Mouse (Mus musculus): ENCODE results near the gene Eif4h.

DNA sequence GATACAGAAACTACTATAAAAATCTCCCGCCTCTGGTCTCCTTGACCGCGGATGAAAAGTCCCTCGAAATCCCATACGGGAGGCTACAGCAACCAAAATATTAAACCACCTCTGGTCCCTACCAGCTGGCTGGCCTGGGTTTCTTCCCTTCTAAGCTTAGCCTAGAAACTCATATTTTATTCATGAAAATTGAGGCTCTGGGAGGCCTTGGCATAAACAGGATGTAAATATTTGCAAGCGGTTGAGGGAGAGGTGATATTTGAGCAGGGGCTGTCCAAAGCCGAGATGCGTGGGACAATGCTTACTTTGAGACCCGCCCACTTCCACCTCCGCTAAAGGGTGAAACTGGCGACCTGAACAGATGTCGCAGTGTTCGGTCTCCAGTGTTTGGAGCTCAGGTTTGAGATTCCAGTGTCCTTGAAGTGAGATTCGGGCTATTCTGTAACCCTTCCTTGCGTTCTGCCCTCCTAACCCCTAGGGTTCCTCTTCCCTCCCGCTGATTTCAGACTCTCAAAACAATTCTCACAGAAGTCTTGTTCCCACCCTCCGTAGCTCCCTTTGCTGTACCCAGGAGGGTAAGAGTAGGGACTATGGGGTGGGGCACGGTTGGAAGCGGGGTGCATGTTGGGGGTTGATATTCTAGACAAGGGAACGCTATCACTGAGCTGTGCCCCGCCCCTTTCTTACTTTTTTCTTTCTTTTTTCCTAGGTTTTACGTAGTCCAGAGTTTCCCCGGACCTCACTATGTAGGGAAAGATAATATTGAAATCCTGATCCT, 67.4 kb downstream of the Eif4h start:
- TF ChIP-seq POLR2AphosphoS2 (IDR thresholded peaks at IDR 0.05; ENCODE audit: insufficient read length, low read depth) (no peak), POLR2A (IDR thresholded peaks at IDR 0.05; ENCODE audit: insufficient read length, low read depth) (peak; percentile 20), TCF3 (IDR thresholded peaks at IDR 0.05; ENCODE audit: insufficient read length, low read depth) (no peak), MYOG (IDR thresholded peaks at IDR 0.05; ENCODE audit: control insufficient read depth in 1 of 3, insufficient read depth in 1 of 3, insufficient read length in 2 of 3, low read depth in 2 of 3) (no peak), USF1 (IDR thresholded peaks at IDR 0.05; ENCODE audit: low read depth) (no peak)
